Mouse (Mus musculus) brown adipose tissue, adult 24 weeks (tissue): ENCODE results near the gene Gm9732. TPM values are rescaled to one million over a fixed set of nuclear protein-coding genes. Genes with fewer than 3 reads are reported as not detected.
"Not testable (repeated sequence)": the region's sequence is repeated elsewhere in the genome, so short reads cannot be mapped to it uniquely, and the experiment has no call there.

ENCODE experiments used
- H3K27ac ChIP-seq: fragments of 200-500 bp; replicated peaks from 2 replicates; pipeline ENCODE4 v1.5.1; 2012; ENCODE audit warnings: low read depth, mild to moderate bottlenecking, low read length
- H3K4me1 ChIP-seq: fragments of 200-500 bp; 2 replicates; pipeline ENCODE4 v1.6.1; 2012; ENCODE audit warnings: low read length, mixed read lengths; ENCODE audit not compliant: control insufficient read depth, insufficient read depth, insufficient read length
- H3K4me3 ChIP-seq: fragments of 200-500 bp; 2 replicates; pipeline ENCODE4 v1.5.1; 2012; ENCODE audit warnings: low read depth, mild to moderate bottlenecking, low read length, moderate library complexity; ENCODE audit not compliant: insufficient read depth
- polyA plus RNA-seq: library from polyadenylated mRNA; stranded (reverse); fragments of >200 nt; gene quantifications from 2 replicates; pipeline ENCODE4 v1.2.4, GENCODE M21; 2012; ENCODE audit not compliant: missing spikeins, insufficient read depth, insufficient read length

Gm9732 gene
- polyA plus RNA-seq, 1 experiment = not detected

DNA sequence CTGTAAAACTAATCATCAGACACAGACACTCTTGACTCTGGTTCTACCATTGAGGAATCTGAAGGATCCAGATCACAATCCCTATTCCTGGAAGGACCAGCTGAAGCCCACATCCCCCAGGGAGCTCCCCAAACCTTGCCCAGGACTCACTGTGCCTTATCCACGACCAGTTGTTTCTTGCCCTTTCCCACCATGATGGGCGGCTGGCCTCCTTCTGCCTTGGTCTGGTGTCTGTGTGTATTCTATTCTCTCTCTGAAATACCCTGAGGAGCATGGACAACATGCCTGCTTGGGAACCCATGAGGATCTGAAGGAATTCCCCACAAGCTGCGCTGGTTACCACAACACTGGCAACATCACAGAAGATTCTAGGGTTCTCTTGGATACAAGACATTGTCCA is 18.7 kb downstream of the Gm9732 start, which contains the start of gene Gm8127:
Gene Gm8127, minus strand, starts transcription at position 330 of the 400 bp plus-strand sequence.
- not testable (repeated sequence) for H3K27ac ChIP-seq, H3K4me1 ChIP-seq, H3K4me3 ChIP-seq

DNA sequence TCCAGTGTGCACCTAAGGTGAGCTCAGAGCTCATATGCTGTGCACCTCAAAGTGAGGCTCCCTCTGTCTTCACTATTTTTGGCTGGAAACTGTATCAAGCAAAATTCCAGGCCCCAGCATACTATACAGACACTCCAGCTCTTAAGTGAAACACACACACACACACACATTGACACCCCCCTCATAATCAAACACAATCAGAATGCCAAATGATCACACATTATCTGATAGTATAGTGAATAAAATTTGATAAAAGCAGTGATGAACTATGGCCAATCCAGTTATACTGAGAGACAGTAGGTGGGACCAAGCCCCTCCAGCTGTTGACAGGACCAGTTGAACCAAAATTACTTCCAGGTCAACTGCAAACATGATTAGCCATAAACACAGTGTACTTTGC is 44.7 kb downstream of the Gm9732 start:
- not testable (repeated sequence) for H3K27ac ChIP-seq, H3K4me1 ChIP-seq, H3K4me3 ChIP-seq

DNA sequence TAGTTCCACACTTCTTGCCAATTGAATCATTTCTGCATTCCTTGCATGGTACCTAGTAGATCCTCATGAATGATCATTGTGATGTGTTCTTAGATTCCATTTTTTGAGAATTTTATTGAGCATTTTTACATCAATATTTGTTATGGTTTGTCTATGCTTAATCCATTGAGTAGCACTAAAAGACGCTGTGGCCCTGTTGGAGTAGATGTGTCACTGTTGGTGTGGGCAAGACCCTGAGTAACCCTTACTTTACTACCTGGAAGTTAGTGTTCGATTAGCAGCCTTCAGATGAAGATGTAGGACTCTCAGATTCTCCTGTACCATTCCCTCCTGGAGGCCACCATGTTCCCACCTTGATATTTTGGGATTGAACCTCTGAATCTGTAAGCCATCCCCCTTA is 53.8 kb downstream of the Gm9732 start:
- not testable (repeated sequence) for H3K4me3 ChIP-seq, H3K27ac ChIP-seq, H3K4me1 ChIP-seq

DNA sequence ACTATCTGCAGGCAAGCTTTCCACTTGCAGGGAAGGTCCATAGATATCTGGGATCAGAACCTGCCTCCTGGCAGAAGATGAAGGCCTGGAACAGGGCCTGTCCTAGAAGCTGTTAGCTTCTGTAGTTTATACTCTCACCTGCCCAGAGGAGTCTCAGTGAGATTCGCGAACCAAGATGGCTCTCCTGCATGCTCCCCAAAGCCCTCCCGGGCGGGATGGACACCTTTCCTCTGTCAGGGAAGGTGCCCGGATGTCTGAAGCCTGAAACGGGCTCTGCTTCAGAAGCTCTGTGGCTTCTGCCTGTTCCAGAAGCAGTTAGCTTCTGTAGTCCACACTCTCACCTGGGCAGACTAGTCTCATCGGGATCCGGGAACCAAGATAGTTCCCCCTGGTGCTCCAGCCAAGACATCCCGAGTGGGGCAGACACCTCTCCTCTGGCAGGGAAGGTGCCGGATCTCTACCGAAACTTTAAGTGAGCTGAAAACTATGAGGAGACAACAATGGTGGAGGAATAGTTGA is 56.6 kb downstream of the Gm9732 start:
- not testable (repeated sequence) for H3K27ac ChIP-seq, H3K4me3 ChIP-seq, H3K4me1 ChIP-seq

DNA sequence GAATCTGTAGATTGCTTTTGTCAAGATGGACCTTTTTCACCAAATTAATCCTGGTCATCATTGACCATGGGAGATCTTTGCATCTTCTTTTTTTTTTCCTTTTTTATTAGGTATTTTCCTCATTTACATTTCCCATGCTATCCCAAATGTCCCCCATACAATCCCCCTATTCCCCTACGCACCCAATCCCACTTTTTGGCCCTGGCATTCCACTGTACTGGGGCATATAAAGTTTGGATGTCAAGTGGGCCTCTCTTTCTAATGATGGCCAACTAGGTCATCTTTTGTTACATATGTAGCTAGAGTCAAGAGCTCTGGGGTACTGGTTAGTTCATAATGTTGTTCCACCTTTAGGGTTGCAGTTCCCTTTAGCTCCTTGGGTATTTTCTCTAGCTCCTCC is 62.8 kb downstream of the Gm9732 start:
- not testable (repeated sequence) for H3K27ac ChIP-seq, H3K4me1 ChIP-seq, H3K4me3 ChIP-seq

DNA sequence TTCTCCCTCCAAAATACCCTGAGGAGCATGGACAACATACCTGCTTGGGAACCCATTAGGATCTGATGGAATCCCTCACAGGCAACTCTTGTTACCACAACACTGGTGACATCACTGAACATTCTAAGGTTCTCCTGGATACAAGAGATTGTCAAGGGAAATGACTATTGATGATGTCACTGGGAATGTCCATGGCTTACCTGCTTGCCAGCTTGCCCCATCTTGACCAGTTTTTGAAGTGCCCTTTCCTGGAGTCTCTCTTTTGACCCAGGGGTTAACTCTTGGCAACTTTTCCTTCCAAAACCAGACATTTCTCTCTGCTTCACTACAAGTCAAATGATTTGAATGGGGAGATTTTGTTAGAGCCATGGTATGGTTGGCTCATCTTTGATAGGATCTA is 72.9 kb downstream of the Gm9732 start, which contains the start of gene 1700001F09Rik:
Gene 1700001F09Rik, minus strand, starts transcription at position 101 of the 400 bp plus-strand sequence.
- H3K4me1 ChIP-seq, H3K4me3 ChIP-seq, H3K27ac ChIP-seq: not testable (repeated sequence)

DNA sequence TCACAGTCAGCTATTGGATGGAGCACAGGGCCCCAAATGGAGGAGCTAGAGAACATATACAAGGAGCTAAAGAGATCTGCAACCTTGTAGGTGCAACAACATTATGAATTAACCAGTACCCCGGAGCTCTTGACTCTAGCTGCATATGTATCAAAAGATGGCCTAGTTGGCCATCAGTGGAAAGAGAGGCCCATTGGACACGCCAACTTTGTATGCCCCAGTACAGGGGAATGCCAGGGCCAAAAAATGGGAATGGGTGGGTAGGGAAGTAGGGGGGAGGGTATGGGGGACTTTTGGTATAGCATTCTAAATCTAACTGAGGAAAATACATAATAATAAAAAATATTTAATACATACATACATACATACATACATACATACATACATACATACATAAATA is 78.1 kb downstream of the Gm9732 start:
- not testable (repeated sequence) for H3K27ac ChIP-seq, H3K4me1 ChIP-seq, H3K4me3 ChIP-seq

Other genes with a start within 250 kb of the Gm9732 start
- not detected in 2 replicates for gene Gm8094, start 198.4 kb upstream of the Gm9732 start, polyA plus RNA-seq
- not detected in 2 replicates for gene Gm8104, start 174.4 kb upstream of the Gm9732 start, polyA plus RNA-seq
- gene Gm7233, start 95.2 kb upstream of the Gm9732 start, polyA plus RNA-seq = not detected in 2 replicates
- gene Gm8122, start 39.7 kb upstream of the Gm9732 start, polyA plus RNA-seq = not detected in 2 replicates
- gene Gm8126, start 16.4 kb upstream of the Gm9732 start, polyA plus RNA-seq = not detected in 2 replicates
- gene Gm8127, start 18.8 kb downstream of the Gm9732 start, polyA plus RNA-seq = not detected in 2 replicates
- not detected in 2 replicates for gene 1700001F09Rik, start 72.8 kb downstream of the Gm9732 start, polyA plus RNA-seq
- not detected in 2 replicates for gene Gm8138, start 141.3 kb downstream of the Gm9732 start, polyA plus RNA-seq